Comparison of ENCODE assay signal across 18 mouse cellular contexts in the genomic region with DNA sequence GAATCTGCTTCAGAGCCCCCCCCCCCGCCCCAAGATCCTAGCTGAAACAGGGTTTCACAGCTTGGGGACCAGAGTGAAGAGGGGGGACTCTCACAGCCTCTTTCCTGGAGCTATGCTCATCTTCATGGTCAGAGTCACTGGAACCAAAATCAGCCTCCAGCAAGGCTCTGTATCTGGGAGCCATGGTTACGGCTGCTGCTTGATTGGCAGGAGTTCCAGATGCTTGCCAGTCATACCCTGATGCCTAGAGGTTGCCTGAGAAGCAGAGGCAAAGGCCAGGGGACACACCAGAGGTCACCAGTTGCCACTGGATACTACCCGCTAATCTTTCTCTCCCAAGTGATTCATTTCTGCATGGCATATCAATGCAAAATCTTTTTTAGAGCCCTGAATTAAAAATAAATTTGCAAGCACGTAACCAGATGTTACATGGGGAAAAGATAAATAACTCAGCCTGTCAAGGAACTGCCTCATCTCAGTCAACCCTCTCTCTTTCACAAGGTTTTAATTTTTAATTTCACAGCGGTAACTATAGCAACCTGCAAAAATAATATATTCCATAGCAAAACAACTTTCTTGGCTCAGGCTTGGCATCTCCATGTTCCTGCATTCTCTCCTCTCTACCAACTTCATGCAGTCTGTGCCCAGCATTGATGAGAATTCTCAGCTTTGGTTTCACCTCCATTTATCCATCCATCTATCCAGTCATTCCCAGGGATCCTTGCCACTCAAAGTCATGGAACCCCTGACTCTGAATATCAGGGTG. TPM values are rescaled to one million over a fixed set of nuclear protein-coding genes. Genes with fewer than 3 reads are reported as not detected.
A peak's percentile ranks its signal among the peaks of the same experiment; 100 is the strongest.
DNase-seq lines count a peak whose midpoint lies in the region; ATAC-seq lines count a peak whose summit lies in the region.
"Had no signal": no experiment of that assay in that cellular context is flagged by ENCODE, and none has a peak within 500 bp of the region (broad histone marks: within the 10 kb centered on the region; RNA-seq: fewer than 3 reads in every experiment).

No protein-coding gene starts in this region.

- no peaks in the 10 kb centered on the region for H3K4me1 ChIP-seq in hindbrain, embryonic 16.5 days (ENCODE audit: control insufficient read depth, insufficient read depth, low read depth, low read length)
- 0 out of 2 replicates have a peak, but pooled peaks cover 3% of the 10 kb centered on the region for H3K4me1 ChIP-seq in neural tube, embryonic 15.5 days

- H3K4me2 ChIP-seq in hindbrain, embryonic 16.5 days (ENCODE audit: low read length): no peak overlapping the region
- no peak overlapping the region for H3K4me2 ChIP-seq in neural tube, embryonic 15.5 days
- H3K4me2 ChIP-seq: kidney, embryonic 15.5 days had no signal

- H3K36me3 ChIP-seq in hindbrain, embryonic 16.5 days (ENCODE audit: control insufficient read depth, insufficient read depth, low read length): no peaks in the 10 kb centered on the region
- H3K36me3 ChIP-seq in neural tube, embryonic 15.5 days: no peaks in the 10 kb centered on the region
- H3K36me3 ChIP-seq: kidney, embryonic 15.5 days had no signal

- H3K27ac ChIP-seq in hindbrain, embryonic 16.5 days (ENCODE audit: low read depth, low read length): peak overlapping the region; percentile 57
- no peak overlapping the region for H3K27ac ChIP-seq in neural tube, embryonic 15.5 days (replicated peaks)
- H3K27ac ChIP-seq: heart, adult 2 months; kidney, embryonic 15.5 days; liver, embryonic 14.5 days had no signal

- H3K9ac ChIP-seq in hindbrain, embryonic 16.5 days (ENCODE audit: low read depth, low read length): no peak overlapping the region
- H3K9ac ChIP-seq in neural tube, embryonic 15.5 days (replicated peaks): no peak overlapping the region
- H3K9ac ChIP-seq: kidney, embryonic 15.5 days; liver, embryonic 14.5 days had no signal

- DNase-seq in frontal cortex, postnatal 25 days (ENCODE audit: low spot score in 2 of 2): no peak
- peak; percentile 23 for DNase-seq in retina, postnatal 1 day
- no peak for DNase-seq in retina, embryonic 14.5 days (ENCODE audit: low spot score)
- no peak for DNase-seq in ovary, adult 18-20 months (ENCODE audit: low spot score)
- DNase-seq: cerebellum, adult 8-10 months; gastrocnemius, postnatal 10 days; heart, adult 2 months had no signal

- H3K4me3 ChIP-seq in hindbrain, embryonic 16.5 days (ENCODE audit: low read length): no peak overlapping the region
- no peak overlapping the region for H3K4me3 ChIP-seq in neural tube, embryonic 15.5 days (replicated peaks)
- H3K4me3 ChIP-seq: heart, adult 2 months; kidney, embryonic 15.5 days had no signal

- WGBS in hindbrain, embryonic 16.5 days: 52% methylated on average over 5 of the region's 5 CpGs
- WGBS in neural tube, embryonic 15.5 days: 73% methylated on average over 5 of the region's 5 CpGs

- ATAC-seq in frontal cortex, adult (ENCODE audit: low TSS enrichment): peak; percentile 62
- ATAC-seq in hindbrain, embryonic 16.5 days: peak; percentile 73; the same call in 1 of the 2 replicates
- ATAC-seq in neural tube, embryonic 15.5 days (ENCODE audit: low FRiP score): no peak
- ATAC-seq: inflammation-experienced regulatory T-cells, adult 6 months; lung, postnatal 0 days had no signal

- H3K27me3 ChIP-seq in hindbrain, embryonic 16.5 days (replicated peaks; ENCODE audit: control insufficient read depth, insufficient read depth, low read length): no peaks in the 10 kb centered on the region
- no peaks in the 10 kb centered on the region for H3K27me3 ChIP-seq in neural tube, embryonic 15.5 days (replicated peaks)
- H3K27me3 ChIP-seq: kidney, embryonic 15.5 days had no signal

- H3K9me3 ChIP-seq in hindbrain, embryonic 16.5 days (ENCODE audit: control insufficient read depth, low read length): no peaks in the 10 kb centered on the region
- H3K9me3 ChIP-seq in neural tube, embryonic 15.5 days (replicated peaks): no peaks in the 10 kb centered on the region
- H3K9me3 ChIP-seq: kidney, embryonic 15.5 days had no signal

RNA-seq across cellular contexts. Expression of a gene that starts 27.7 kb away (rescaled TPM):
- polyA plus RNA-seq in hindbrain, embryonic 16.5 days (2015; fragmentation: Nextera tagmentation; extraction: Ambion mirVana): not detected in 2 replicates
- 0.09 TPM in 1 of 2 replicates, not detected in the other for polyA plus RNA-seq in neural tube, embryonic 15.5 days (2015; fragmentation: Nextera tagmentation; extraction: Ambion mirVana)
- polyA plus RNA-seq: embryonic facial prominence, embryonic 11.5 days; heart, adult 2 months; heart, embryonic 16.5 days; inflammation-experienced regulatory T-cells, adult 6 months; limb, embryonic 11.5 days; lung, postnatal 0 days; urinary bladder, adult 2 months had no signal

RNA-seq across cellular contexts. Expression of a gene that starts 28.5 kb away (rescaled TPM):
- polyA plus RNA-seq in hindbrain, embryonic 16.5 days (2015; fragmentation: Nextera tagmentation; extraction: Ambion mirVana): 31.9 and 34.6 TPM in 2 replicates
- 31.4 and 36.4 TPM in 2 replicates for polyA plus RNA-seq in neural tube, embryonic 15.5 days (2015; fragmentation: Nextera tagmentation; extraction: Ambion mirVana)
